Mouse (Mus musculus) forebrain, embryonic 12.5 days (tissue): ENCODE results near the gene Nrxn2. TPM values are rescaled to one million over a fixed set of nuclear protein-coding genes. Genes with fewer than 3 reads are reported as not detected.

Source experiments
- ATAC-seq: fragments of 200-750 bp; cut with Nextera tagmentation; 2 replicates; pipeline ENCODE4 v1.8.0; 2017; ENCODE audit warnings: moderate TSS enrichment; ENCODE audit not compliant: low FRiP score
- H3K27ac ChIP-seq: fragments of 300-500 bp; sonication (generic); 2 replicates; pipeline ENCODE4 v1.5.1; 2016; ENCODE audit warnings: mild to moderate bottlenecking
- H3K27me3 ChIP-seq: fragments of 300-500 bp; sonication (generic); 2 replicates; pipeline ENCODE4 v1.6.1; 2016; ENCODE audit warnings: mild to moderate bottlenecking
- H3K36me3 ChIP-seq: fragments of 300-500 bp; sonication (generic); replicated peaks from 2 replicates; pipeline ENCODE4 v1.6.1; 2016; ENCODE audit warnings: mild to moderate bottlenecking
- H3K4me1 ChIP-seq: fragments of 300-500 bp; sonication (generic); 2 replicates; pipeline ENCODE4 v1.6.1; 2016
- H3K4me2 ChIP-seq: fragments of 300-500 bp; sonication (generic); 2 replicates; pipeline ENCODE4 v1.6.1; 2016; ENCODE audit warnings: mild to moderate bottlenecking, moderate library complexity
- H3K4me3 ChIP-seq: fragments of 300-500 bp; sonication (generic); replicated peaks from 2 replicates; pipeline ENCODE4 v1.5.1; 2016; ENCODE audit warnings: mild to moderate bottlenecking
- H3K9ac ChIP-seq: fragments of 300-500 bp; sonication (generic); 2 replicates; pipeline ENCODE4 v1.6.1; 2016; ENCODE audit warnings: mild to moderate bottlenecking
- H3K9me3 ChIP-seq: fragments of 300-500 bp; sonication (generic); 2 replicates; pipeline ENCODE4 v1.6.1; 2016
- WGBS: fragments of 180-500 bp; shearing (Covaris S2); methylation state at CpG from one replicate; pipeline ENCODE4 v1.1.7; 2016; 5-methylcytosine and 5-hydroxymethylcytosine counted together
- polyA plus RNA-seq: library from polyadenylated mRNA; unstranded; fragments of >200 nt; fragmentation: Nextera tagmentation; extraction: Ambion mirVana; gene quantifications from 2 replicates; pipeline ENCODE4 v1.2.1, GENCODE M21; 2016

Nrxn2 gene
- polyA plus RNA-seq, 1 experiment from 2014 or later, result 17.1 TPM

DNA sequence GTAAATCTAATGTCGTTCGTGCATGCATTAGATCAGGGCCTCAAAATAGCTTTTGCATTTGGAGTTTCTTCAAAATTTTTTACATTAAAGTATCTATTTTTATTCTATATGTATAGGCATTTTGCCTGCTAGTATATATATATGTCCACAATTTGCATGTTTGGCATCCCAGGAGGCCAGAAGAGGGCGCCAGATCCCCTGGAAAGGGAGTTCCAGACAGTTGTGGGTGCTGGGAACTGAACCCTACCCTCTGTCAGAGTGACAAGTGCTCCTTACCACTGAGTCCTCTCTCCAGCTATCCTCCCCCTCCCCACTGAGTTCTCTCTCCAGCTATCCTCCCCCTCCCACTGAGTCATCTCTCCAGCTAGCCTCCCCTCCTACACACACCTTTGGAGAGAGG is 48.4 kb downstream of the Nrxn2 start:
- H3K36me3 ChIP-seq, result no peaks in the 10 kb centered on the region

DNA sequence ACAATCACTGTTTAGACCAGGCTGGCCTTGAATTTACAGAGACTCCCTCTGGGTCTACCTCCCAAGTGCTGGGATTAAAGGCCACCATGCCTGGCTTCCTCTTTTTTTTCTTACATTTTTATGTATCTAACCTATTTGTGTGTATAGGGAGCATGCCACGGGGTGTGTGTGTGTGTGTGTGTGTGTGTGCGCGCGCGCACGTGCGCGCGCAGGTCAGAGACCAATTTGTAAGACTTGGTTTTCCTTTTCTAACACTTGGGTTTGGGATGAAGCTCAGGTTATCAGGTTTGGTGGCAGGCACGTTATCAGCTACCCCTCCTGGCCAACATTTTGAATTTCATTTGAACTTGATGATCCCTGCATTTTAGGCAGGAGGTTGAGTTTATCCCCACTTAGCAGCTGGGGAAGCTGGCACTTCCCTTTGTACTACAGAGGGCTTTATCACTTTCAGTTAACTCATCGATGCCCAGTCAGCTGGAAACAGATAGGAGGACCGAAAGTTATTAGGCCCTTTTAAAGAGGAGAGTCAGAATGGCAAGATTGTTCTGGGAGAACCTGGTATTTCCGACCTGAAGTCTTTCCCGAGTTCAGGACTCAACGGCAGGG is 48.9 kb downstream of the Nrxn2 start:
- H3K4me3 ChIP-seq, result no peak overlapping the region
- no peak overlapping the region for H3K9ac ChIP-seq
- ATAC-seq, result no peak
- WGBS, result 86% methylated on average over 15 of the region's 15 CpGs
- H3K4me1 ChIP-seq, result peaks cover 34% of the 10 kb centered on the region
- H3K27ac ChIP-seq, result no peak overlapping the region
- H3K27me3 ChIP-seq, result 0 out of 2 replicates have a peak, but pooled peaks cover 4% of the 10 kb centered on the region
- no peaks in the 10 kb centered on the region for H3K36me3 ChIP-seq
- no peak overlapping the region for H3K4me2 ChIP-seq
- H3K9me3 ChIP-seq, result no peaks in the 10 kb centered on the region

More for the DNA sequence above, 48.4 kb downstream of the Nrxn2 start:
- 83% methylated on average over 3 of the region's 3 CpGs for whole genome bisulfite sequencing
- no peak for ATAC-seq
- no peak overlapping the region for H3K27ac ChIP-seq
- no peak overlapping the region for H3K4me2 ChIP-seq
- H3K4me3 ChIP-seq, result no peak overlapping the region
- H3K9me3 ChIP-seq, result no peaks in the 10 kb centered on the region
- H3K9ac ChIP-seq, result no peak overlapping the region
- peaks cover 37% of the 10 kb centered on the region for H3K4me1 ChIP-seq
- H3K27me3 ChIP-seq, result 0 out of 2 replicates have a peak, but pooled peaks cover 4% of the 10 kb centered on the region

DNA sequence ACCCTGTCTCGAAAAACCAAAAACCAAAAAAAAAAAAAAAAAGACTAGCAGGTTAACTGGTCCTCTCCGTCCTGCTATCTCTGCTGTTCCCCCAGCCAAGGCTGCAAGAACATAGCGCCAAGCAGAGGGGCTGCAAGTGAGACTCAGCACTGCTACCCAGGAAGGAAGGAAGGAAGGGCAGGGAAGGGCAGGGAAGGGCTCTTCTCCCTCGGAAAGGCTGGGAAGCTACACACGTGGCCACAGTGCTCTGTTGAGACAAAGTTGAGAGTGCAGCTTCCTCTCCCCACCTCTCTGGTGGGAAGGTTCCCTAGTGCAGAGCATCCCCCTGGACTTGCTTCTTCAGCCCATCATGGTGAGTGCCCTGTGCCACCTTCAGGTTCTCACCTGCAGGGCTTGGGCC is 53.1 kb downstream of the Nrxn2 start:
- ATAC-seq, result no peak
- Histone ChIP-seq H3K9ac (no peak overlapping the region), H3K9me3 (no peaks in the 10 kb centered on the region), H3K4me2 (no peak overlapping the region), H3K4me1 (peaks cover 18% of the 10 kb centered on the region), H3K27me3 (0 out of 2 replicates have a peak, but pooled peaks cover 4% of the 10 kb centered on the region), H3K36me3 (0 out of 2 replicates have a peak, but pooled peaks cover 3% of the 10 kb centered on the region), H3K27ac (no peak overlapping the region), H3K4me3 (no peak overlapping the region)
- WGBS, result 78% methylated on average over 5 of the region's 5 CpGs

DNA sequence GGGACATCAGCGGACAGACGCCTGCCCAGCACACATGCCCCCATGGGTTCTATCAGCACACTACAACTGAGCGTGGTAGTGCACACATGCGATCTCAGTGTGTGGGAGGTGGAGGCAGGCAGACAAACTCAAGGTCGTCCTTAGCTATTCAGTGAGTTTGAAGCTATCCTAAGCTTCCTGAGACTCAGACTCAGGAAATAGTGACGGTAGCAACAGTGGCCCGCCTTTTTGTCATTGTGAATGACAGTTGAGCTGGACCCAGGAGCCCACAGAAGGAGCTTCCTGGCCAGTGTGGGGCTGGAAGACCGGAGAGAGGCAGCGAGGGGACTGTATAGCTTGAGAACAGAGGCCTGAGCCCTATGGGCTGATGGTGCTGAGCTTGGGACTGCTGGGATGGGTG is 54.3 kb downstream of the Nrxn2 start:
- no peak overlapping the region for H3K27ac ChIP-seq
- no peak overlapping the region for H3K4me3 ChIP-seq
- 0 out of 2 replicates have a peak, but pooled peaks cover 3% of the 10 kb centered on the region for H3K36me3 ChIP-seq
- H3K4me1 ChIP-seq, result peaks cover 18% of the 10 kb centered on the region
- no peak overlapping the region for H3K9ac ChIP-seq
- H3K27me3 ChIP-seq, result 0 out of 2 replicates have a peak, but pooled peaks cover 4% of the 10 kb centered on the region
- WGBS, result 92% methylated on average over 9 of the region's 9 CpGs
- H3K4me2 ChIP-seq, result no peak overlapping the region
- no peaks in the 10 kb centered on the region for H3K9me3 ChIP-seq
- no peak for ATAC-seq

DNA sequence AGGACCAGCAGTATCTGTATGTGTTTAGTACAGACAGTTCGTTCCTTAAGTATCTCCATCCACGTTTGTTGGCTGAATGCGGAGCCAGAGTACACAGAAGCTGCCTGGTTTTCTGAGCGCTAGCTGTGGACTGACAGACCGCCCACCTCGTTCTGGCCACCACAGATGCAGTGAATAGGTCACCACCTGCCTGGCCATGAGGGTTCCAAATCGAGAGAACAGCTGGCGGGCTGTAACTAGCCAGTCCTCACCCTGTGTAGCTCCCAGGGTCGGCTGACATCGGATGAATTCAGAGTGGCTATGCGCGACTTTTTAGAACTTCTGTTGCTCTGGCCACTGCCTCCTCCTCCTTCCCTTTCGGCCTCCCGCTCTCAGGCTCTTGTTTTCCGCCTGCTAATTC is 56.2 kb downstream of the Nrxn2 start:
- H3K27ac ChIP-seq, result no peak overlapping the region
- ATAC-seq, result no peak
- no peaks in the 10 kb centered on the region for H3K9me3 ChIP-seq
- 0 out of 2 replicates have a peak, but pooled peaks cover 3% of the 10 kb centered on the region for H3K36me3 ChIP-seq
- WGBS, result 42% methylated on average over 15 of the region's 15 CpGs
- H3K9ac ChIP-seq, result no peak overlapping the region
- H3K27me3 ChIP-seq, result 0 out of 2 replicates have a peak, but pooled peaks cover 4% of the 10 kb centered on the region
- no peak overlapping the region for H3K4me2 ChIP-seq
- no peak overlapping the region for H3K4me3 ChIP-seq
- H3K4me1 ChIP-seq, result peaks cover 9% of the 10 kb centered on the region

DNA sequence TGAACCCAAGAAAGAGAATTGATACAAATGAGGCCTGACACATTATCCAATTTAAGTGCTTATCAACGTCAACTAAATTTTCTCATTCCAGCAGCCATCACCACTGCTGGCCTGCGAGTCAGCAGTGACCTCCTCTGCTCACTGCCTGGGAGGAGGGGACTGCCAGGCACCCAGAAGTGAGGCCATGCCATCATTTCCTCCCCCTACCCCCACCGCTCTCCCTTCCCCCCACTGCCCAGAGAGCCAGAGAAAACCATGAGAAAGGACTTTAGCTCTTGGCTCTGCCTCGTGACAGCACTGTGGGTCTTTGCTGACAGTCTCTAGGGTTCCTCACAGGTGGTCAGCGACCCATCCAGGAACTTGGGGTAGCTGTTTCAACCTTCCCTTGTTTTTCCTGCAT is 56.6 kb downstream of the Nrxn2 start:
- Histone ChIP-seq H3K4me1 (peaks cover 9% of the 10 kb centered on the region), H3K4me3 (no peak overlapping the region), H3K9ac (no peak overlapping the region), H3K36me3 (0 out of 2 replicates have a peak, but pooled peaks cover 3% of the 10 kb centered on the region), H3K4me2 (no peak overlapping the region), H3K27me3 (0 out of 2 replicates have a peak, but pooled peaks cover 4% of the 10 kb centered on the region), H3K9me3 (no peaks in the 10 kb centered on the region), H3K27ac (no peak overlapping the region)
- no peak for ATAC-seq
- WGBS, result 52% methylated on average over 5 of the region's 5 CpGs

DNA sequence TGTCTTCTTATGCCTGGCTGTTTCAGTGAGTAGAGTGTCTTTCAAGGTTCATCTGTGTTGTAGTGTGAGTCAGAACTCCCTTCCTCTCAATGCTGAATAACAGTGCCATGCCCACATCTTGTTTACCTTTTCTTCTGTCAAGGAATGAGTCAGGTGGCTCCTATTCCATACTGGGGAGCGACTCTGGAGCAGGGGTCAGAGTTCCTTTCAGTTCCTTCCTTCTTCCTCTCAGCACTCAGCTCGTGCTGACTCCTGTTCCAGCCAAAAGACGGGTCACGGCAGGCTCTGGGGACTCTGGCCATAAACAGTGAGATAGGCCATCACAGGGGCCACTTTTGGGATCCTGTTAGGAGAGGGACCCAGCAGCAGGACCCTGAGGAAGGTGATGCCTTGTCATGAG is 58.5 kb downstream of the Nrxn2 start:
- Histone ChIP-seq H3K4me1 (peaks cover 9% of the 10 kb centered on the region), H3K27me3 (no peaks in the 10 kb centered on the region), H3K4me2 (no peak overlapping the region), H3K27ac (no peak overlapping the region), H3K36me3 (0 out of 2 replicates have a peak, but pooled peaks cover 7% of the 10 kb centered on the region), H3K9ac (no peak overlapping the region), H3K4me3 (no peak overlapping the region), H3K9me3 (no peaks in the 10 kb centered on the region)
- WGBS, result 79% methylated on average over 4 of the region's 4 CpGs
- ATAC-seq, result no peak

DNA sequence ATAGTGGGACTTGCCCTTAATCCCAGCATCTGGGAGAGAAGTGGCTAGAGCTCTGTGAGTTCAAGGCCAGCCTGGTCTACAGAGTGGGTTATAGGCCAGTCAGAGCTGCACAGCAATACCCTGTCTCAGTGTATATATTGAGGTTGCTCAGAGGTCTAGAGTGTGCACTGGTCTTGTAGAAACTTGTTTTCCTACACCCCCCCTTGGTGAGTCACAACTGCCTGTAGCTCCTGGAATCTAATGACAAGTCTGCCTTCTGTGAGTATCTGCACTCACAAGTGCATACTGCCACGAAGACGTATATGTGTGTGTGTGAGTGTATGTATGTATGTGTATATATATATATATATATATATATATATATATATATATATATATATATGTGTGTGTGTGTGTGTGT is 60.0 kb downstream of the Nrxn2 start:
- no peaks in the 10 kb centered on the region for H3K27me3 ChIP-seq
- H3K4me1 ChIP-seq, result peaks cover 15% of the 10 kb centered on the region
- 88% methylated on average over 2 of the region's 2 CpGs for WGBS
- no peak overlapping the region for H3K4me2 ChIP-seq
- H3K4me3 ChIP-seq, result no peak overlapping the region
- no peak overlapping the region for H3K27ac ChIP-seq
- no peak overlapping the region for H3K9ac ChIP-seq
- no peak for ATAC-seq
- H3K36me3 ChIP-seq, result 0 out of 2 replicates have a peak, but pooled peaks cover 4% of the 10 kb centered on the region
- H3K9me3 ChIP-seq, result no peaks in the 10 kb centered on the region

DNA sequence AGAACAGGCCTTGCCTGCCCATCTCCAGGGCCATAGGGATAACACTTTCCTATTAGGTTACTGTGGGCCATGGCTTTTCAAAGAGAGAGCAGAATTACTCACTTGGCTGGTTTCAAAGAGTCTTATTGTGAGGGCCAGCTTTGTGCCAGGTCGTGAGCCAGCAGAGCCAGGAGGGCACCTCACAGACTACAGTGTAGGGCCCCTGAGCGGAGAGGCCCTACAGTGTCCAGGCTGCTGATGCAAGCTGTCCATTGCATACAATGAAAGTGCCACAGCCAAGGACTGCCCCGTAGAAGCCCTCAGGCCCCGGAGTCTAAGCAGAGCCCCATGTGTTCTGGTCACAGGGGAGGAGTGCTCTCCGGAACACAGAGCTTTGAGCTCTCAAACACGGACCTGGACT is 64.4 kb downstream of the Nrxn2 start:
- peaks cover 6% of the 10 kb centered on the region for H3K4me1 ChIP-seq
- H3K9ac ChIP-seq, result no peak overlapping the region
- no peak overlapping the region for H3K4me2 ChIP-seq
- H3K4me3 ChIP-seq, result no peak overlapping the region
- H3K27ac ChIP-seq, result no peak overlapping the region
- no peaks in the 10 kb centered on the region for H3K9me3 ChIP-seq
- WGBS, result 60% methylated on average over 6 of the region's 6 CpGs
- ATAC-seq, result no peak
- H3K27me3 ChIP-seq, result peaks cover 7% of the 10 kb centered on the region; the same call in 1 of the 2 replicates
- 0 out of 2 replicates have a peak, but pooled peaks cover 4% of the 10 kb centered on the region for H3K36me3 ChIP-seq

DNA sequence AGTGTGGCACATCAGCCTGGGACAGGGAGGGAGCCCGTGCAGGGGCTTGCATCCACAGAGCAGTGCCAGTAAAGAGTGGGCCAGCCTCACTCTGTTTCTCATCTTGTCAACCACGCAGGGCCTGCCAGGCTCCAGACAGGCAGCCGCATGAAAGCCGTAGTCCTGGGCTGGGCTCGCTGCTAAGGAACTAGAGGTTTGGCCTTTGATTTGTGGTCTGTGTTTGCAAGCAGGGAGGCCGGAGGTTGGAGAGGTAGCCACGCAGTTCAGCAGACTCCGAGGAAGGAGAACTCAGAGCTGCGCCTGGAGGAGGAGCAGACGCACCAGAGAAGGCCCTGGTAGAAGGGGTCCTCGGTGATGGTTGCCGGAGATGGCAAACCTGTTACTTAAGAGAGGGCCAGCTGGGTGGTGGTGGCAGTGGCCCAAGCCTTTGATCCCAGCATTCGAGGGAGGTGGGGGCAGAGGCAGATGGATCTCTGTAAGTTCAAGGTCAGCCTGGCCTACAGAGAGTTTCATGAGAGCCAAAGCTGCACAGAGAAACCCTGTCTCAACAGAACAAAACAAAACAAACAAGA is 66.6 kb downstream of the Nrxn2 start:
- no peak overlapping the region for H3K4me3 ChIP-seq

DNA sequence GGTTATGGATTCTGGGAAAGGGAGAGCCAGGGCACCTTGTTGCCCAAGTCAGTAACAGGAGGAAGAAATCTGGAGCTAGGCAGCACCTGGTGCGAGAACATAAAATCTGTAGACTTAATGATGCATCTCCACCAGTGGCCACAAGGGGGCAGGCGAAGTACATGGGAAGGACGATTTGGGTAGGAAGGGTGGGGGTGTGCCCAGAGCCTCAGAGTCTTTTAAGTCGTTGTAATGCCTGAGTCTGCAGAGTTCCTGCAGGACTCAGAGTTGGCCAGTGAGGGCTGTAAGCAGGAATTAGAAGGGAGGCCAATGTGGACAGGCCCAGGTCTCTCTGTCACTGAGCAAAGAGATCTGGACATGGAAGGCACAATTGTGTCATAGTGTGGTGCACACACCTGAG is 70.5 kb downstream of the Nrxn2 start:
- no peaks in the 10 kb centered on the region for H3K36me3 ChIP-seq
- no peak overlapping the region for H3K27ac ChIP-seq
- peak; percentile 66 for ATAC-seq
- under 1% methylated on average over 4 of the region's 4 CpGs for whole genome bisulfite sequencing
- peaks cover 15% of the 10 kb centered on the region for H3K4me1 ChIP-seq
- no peaks in the 10 kb centered on the region for H3K9me3 ChIP-seq
- H3K27me3 ChIP-seq, result peaks cover 32% of the 10 kb centered on the region; the same call in 1 of the 2 replicates
- no peak overlapping the region for H3K9ac ChIP-seq
- no peak overlapping the region for H3K4me2 ChIP-seq
- H3K4me3 ChIP-seq, result no peak overlapping the region

More for the DNA sequence above, 66.6 kb downstream of the Nrxn2 start:
- Histone ChIP-seq H3K27ac (no peak overlapping the region), H3K9me3 (no peaks in the 10 kb centered on the region), H3K27me3 (peaks cover 10% of the 10 kb centered on the region; the same call in 1 of the 2 replicates), H3K36me3 (0 out of 2 replicates have a peak, but pooled peaks cover 4% of the 10 kb centered on the region), H3K9ac (no peak overlapping the region), H3K4me1 (peaks cover 10% of the 10 kb centered on the region), H3K4me2 (no peak overlapping the region)
- no peak for ATAC-seq
- WGBS, result 90% methylated on average over 13 of the region's 13 CpGs

DNA sequence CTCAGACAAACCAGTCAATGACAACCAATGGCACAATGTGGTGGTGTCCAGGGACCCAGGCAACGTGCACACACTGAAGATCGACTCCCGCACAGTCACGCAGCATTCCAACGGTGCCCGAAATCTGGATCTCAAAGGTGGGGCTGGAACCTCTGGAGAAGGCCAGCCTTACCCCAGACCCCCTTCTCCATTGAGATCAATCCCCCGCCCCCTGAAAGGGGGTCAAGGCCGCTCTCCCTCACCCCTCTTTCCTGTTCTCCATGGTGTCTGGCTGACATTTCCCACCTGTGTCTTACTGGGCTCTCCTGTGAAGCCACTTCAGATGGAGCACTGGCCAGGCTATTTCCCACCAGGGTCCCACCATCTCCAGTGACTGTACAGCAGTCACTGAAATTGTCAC is 73.0 kb downstream of the Nrxn2 start:
- Histone ChIP-seq H3K27me3 (peaks cover 48% of the 10 kb centered on the region; the same call in 1 of the 2 replicates), H3K4me2 (no peak overlapping the region), H3K4me1 (peaks cover 28% of the 10 kb centered on the region), H3K9ac (no peak overlapping the region), H3K9me3 (no peaks in the 10 kb centered on the region), H3K27ac (no peak overlapping the region), H3K4me3 (no peak overlapping the region), H3K36me3 (no peaks in the 10 kb centered on the region)
- ATAC-seq, result no peak
- WGBS, result 88% methylated on average over 8 of the region's 8 CpGs
